Mouse (Mus musculus) midbrain, embryonic 14.5 days (tissue): ENCODE measurements around the gene Rufy1. TPM values are rescaled to one million over a fixed set of nuclear protein-coding genes. Genes with fewer than 3 reads are reported as not detected.
"Not testable (repeated sequence)": the region's sequence is repeated elsewhere in the genome, so short reads cannot be mapped to it uniquely, and the experiment has no call there.

Experiments
- ATAC-seq: fragments of 200-750 bp; cut with Nextera tagmentation; 2 replicates; pipeline ENCODE4 v1.8.0; 2017; ENCODE audit warnings: moderate number of reproducible peaks, moderate library complexity; ENCODE audit not compliant: low FRiP score, low TSS enrichment
- DNase-seq: peaks from one replicate; pipeline ENCODE4 v3.0.0-alpha.2; 2015
- H3K27ac ChIP-seq: fragments of 300-500 bp; sonication (generic); replicated peaks from 2 replicates; pipeline ENCODE4 v1.5.1; 2014; ENCODE audit warnings: mild to moderate bottlenecking, low read depth, low read length, moderate library complexity
- H3K27me3 ChIP-seq: fragments of 300-500 bp; sonication (generic); 2 replicates; pipeline ENCODE4 v1.6.1; 2014; ENCODE audit warnings: low read length, control low read depth, mixed read lengths; ENCODE audit not compliant: control insufficient read depth, insufficient read depth
- H3K36me3 ChIP-seq: fragments of 300-500 bp; sonication (generic); 2 replicates; pipeline ENCODE4 v1.6.1; 2014; ENCODE audit warnings: low read length, control low read depth; ENCODE audit not compliant: control insufficient read depth, insufficient read depth
- H3K4me1 ChIP-seq: fragments of 300-500 bp; sonication (generic); 2 replicates; pipeline ENCODE4 v1.6.1; 2014; ENCODE audit warnings: mild to moderate bottlenecking, antibody characterized with exemption, low read length, control low read depth; ENCODE audit not compliant: control insufficient read depth, insufficient read depth
- H3K4me2 ChIP-seq: fragments of 300-500 bp; sonication (generic); 2 replicates; pipeline ENCODE4 v1.6.1; 2014; ENCODE audit warnings: mild to moderate bottlenecking, low read length, moderate library complexity
- H3K4me3 ChIP-seq: fragments of 300-500 bp; sonication (generic); replicated peaks from 2 replicates; pipeline ENCODE4 v1.5.1; 2014; ENCODE audit warnings: low read depth, low read length
- H3K9ac ChIP-seq: fragments of 300-500 bp; sonication (generic); replicated peaks from 2 replicates; pipeline ENCODE4 v1.6.1; 2014; ENCODE audit warnings: mild to moderate bottlenecking, low read length, moderate library complexity
- H3K9me3 ChIP-seq: fragments of 300-500 bp; sonication (generic); 2 replicates; pipeline ENCODE4 v1.6.1; 2016; ENCODE audit warnings: low read length, control low read depth, mixed read lengths; ENCODE audit not compliant: control insufficient read depth
- WGBS: fragments of 180-500 bp; shearing (Covaris S2); extraction: QIAGEN DNeasy Blood & Tissue Kit; methylation state at CpG from one replicate; pipeline ENCODE4 v1.1.7; 2014; 5-methylcytosine and 5-hydroxymethylcytosine counted together
- polyA plus RNA-seq: library from polyadenylated mRNA; unstranded; fragments of >200 nt; fragmentation: Nextera tagmentation; extraction: Ambion mirVana; gene quantifications from 2 replicates; pipeline ENCODE4 v1.2.1, GENCODE M21; 2014

The Rufy1 gene
- polyA plus RNA-seq, 1 experiment from 2014 or later, result 31.6 TPM

DNA sequence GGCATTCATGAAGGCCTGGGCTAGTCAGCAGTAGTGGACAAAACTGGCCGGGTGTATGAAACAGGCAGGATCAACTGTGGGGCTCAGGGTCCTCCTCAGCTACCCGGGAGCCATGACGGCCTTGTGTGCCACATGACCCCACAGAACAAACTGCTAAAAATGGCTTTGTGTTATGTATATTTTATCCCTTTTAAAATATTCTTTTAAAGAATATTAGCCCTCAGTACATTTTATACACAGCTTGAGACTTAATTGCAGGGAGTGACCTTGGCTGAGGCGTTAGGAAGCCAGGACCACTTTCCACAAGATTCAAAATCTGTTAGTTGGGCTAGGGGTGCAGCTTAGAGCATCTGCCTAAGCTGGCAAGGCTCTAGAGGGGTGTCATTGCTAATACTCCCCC is 60.0 kb downstream of the Rufy1 start:
- H3K4me2 ChIP-seq, result peak overlapping the region; percentile 57
- ATAC-seq (peak; percentile 46; the same call in 1 of the 2 replicates), DNase-seq (peak; percentile 53)
- peak overlapping the region; percentile 88 for H3K27ac ChIP-seq
- WGBS, result 55% methylated on average over 4 of the region's 4 CpGs
- no peaks in the 10 kb centered on the region for H3K27me3 ChIP-seq
- peak overlapping the region; percentile 35; the same call in 1 of the 2 replicates for H3K4me3 ChIP-seq
- H3K36me3 ChIP-seq, result no peaks in the 10 kb centered on the region
- no peaks in the 10 kb centered on the region for H3K9me3 ChIP-seq
- H3K9ac ChIP-seq, result peak overlapping the region; percentile 63; the same call in 1 of the 2 replicates
- peaks cover 9% of the 10 kb centered on the region for H3K4me1 ChIP-seq

DNA sequence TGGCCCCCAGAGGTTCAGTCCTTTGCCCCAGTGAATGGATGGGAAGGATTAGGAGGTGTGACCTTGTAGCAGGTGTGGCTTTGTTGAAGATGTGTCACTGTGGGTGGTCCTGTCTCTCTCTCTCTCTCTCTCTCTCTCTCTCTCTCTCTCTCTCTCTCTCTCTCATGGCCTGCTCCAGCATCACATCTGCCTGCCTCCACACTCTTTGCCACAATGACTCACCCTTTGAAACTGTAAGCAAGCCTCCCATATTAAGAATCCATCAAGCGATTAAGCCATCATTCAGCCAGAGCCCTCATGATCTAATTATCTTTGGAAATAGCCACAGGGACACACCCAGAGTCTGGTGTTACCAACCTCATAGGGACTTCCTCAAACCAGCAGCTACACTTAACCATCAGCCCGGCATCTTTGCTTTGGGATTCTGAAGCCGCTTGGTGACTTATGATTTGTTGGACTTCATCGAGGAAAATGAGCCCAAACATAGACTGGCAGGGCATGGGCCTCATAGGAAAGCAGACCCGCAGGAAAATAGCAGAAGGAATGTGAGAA is 61.5 kb downstream of the Rufy1 start:
- DNase-seq (no peak), ATAC-seq (no peak)
- Histone ChIP-seq H3K36me3 (no peaks in the 10 kb centered on the region), H3K4me2 (no peak overlapping the region), H3K9ac (no peak overlapping the region), H3K4me3 (no peak overlapping the region), H3K27ac (no peak overlapping the region), H3K9me3 (no peaks in the 10 kb centered on the region), H3K4me1 (peaks cover 6% of the 10 kb centered on the region; the same call in 1 of the 2 replicates), H3K27me3 (no peaks in the 10 kb centered on the region)
- WGBS, result 90% methylated on average over 5 of the region's 5 CpGs

GRCm38 (mm10) chr11:50367531-50367930 is 63.4 kb downstream of the Rufy1 start:
- DNase-seq (no peak), ATAC-seq (no peak)
- H3K4me3 ChIP-seq, result no peak overlapping the region
- no peak overlapping the region for H3K9ac ChIP-seq
- no peaks in the 10 kb centered on the region for H3K27me3 ChIP-seq
- H3K27ac ChIP-seq, result no peak overlapping the region
- H3K9me3 ChIP-seq, result no peaks in the 10 kb centered on the region
- no peak overlapping the region for H3K4me2 ChIP-seq
- H3K4me1 ChIP-seq, result peaks cover 6% of the 10 kb centered on the region; the same call in 1 of the 2 replicates
- no peaks in the 10 kb centered on the region for H3K36me3 ChIP-seq
- 94% methylated on average over 9 of the region's 9 CpGs for WGBS

GRCm38 (mm10) chr11:50365322-50365721 is 65.6 kb downstream of the Rufy1 start:
- ATAC-seq (no peak), DNase-seq (no peak)
- H3K4me1 ChIP-seq, result no peaks in the 10 kb centered on the region
- no peaks in the 10 kb centered on the region for H3K9me3 ChIP-seq
- no peak overlapping the region for H3K9ac ChIP-seq
- H3K4me2 ChIP-seq, result no peak overlapping the region
- H3K27ac ChIP-seq, result no peak overlapping the region
- H3K4me3 ChIP-seq, result no peak overlapping the region
- H3K36me3 ChIP-seq, result no peaks in the 10 kb centered on the region
- no peaks in the 10 kb centered on the region for H3K27me3 ChIP-seq

- Histone ChIP-seq H3K9me3 (no peaks in the 10 kb centered on the region), H3K4me1 (no peaks in the 10 kb centered on the region), H3K36me3 (no peaks in the 10 kb centered on the region), H3K27me3 (no peaks in the 10 kb centered on the region), H3K4me3 (no peak overlapping the region), H3K9ac (no peak overlapping the region), H3K27ac (no peak overlapping the region), H3K4me2 (no peak overlapping the region)
- ATAC-seq (no peak; the same call in 1 of the 2 replicates), DNase-seq (peak; percentile 90)
- WGBS, result 8% methylated on average over 4 of the region's 4 CpGs
These were observed 66.4 kb downstream of the Rufy1 start for GRCm38 (mm10) chr11:50364548-50364947.

GRCm38 (mm10) chr11:50361282-50361681 is 69.6 kb downstream of the Rufy1 start:
- not testable (repeated sequence) for ATAC-seq, H3K27me3 ChIP-seq, DNase-seq, H3K4me3 ChIP-seq, H3K4me1 ChIP-seq, H3K4me2 ChIP-seq, H3K9me3 ChIP-seq, H3K9ac ChIP-seq, H3K27ac ChIP-seq, H3K36me3 ChIP-seq
- WGBS, result 82% methylated on average over 1 of the region's 1 CpGs

DNA sequence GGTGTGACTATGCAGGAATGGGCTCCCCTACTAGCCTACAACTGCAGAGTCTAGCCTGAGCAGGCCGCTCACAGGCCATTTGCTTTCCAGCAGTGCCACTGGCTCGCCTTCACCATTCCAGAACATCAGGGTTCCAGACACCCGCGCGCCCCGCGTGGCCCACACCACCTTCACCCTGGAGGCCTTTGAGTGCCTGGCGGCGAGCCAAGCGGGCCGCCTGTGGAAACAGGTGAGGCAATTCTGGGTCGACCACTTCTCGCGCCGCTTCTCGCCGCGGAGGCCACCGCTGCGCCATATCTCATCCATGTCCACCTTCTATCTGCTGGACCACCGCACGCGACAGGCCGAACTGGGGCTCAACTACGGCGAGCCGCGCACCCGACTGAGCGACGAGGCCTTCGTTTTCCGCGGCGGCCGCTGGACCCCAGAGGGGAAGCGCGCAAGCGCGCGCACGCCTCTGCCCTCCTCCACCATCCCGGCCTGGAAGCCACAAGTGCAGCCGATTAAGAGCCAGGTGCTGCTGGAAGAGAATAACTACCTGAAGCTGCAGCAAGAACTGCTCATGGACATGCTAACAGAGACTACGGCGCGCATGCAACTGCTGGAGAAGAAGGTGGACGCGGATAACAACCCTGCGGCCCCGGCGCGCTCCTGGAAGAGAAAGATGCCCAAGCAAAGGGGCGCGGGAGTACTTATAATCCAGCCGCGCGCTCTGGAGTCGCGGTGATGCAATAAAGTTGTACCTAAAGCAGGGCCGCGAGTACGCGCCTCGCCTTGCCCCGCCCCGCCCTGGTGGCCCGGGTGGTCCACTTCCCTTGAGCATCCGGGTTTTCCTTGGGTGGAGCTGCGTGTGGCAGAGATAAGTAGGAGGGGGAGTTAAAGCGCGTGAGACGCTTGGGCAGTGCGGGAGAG is 71.7 kb downstream of the Rufy1 start:
- Histone ChIP-seq H3K4me2 (peak overlapping the region; percentile 78), H3K4me3 (peak overlapping the region; percentile 50), H3K36me3 (no peaks in the 10 kb centered on the region), H3K4me1 (no peaks in the 10 kb centered on the region), H3K27ac (peak overlapping the region; percentile 64), H3K9me3 (no peaks in the 10 kb centered on the region), H3K9ac (peak overlapping the region; percentile 60), H3K27me3 (no peaks in the 10 kb centered on the region)
- DNase-seq (peak; percentile 75), ATAC-seq (peak; percentile 58; the same call in 1 of the 2 replicates)
- 2% methylated on average over 74 of the region's 74 CpGs for WGBS

- H3K9ac ChIP-seq, result no peak overlapping the region
- H3K27ac ChIP-seq, result no peak overlapping the region
- H3K4me1 ChIP-seq, result no peaks in the 10 kb centered on the region
- H3K9me3 ChIP-seq, result no peaks in the 10 kb centered on the region
- H3K4me2 ChIP-seq, result no peak overlapping the region
- no peaks in the 10 kb centered on the region for H3K36me3 ChIP-seq
- no peaks in the 10 kb centered on the region for H3K27me3 ChIP-seq
- no peak overlapping the region for H3K4me3 ChIP-seq
- ATAC-seq (no peak), DNase-seq (no peak)
- 80% methylated on average over 1 of the region's 1 CpGs for WGBS
These were observed 75.5 kb downstream of the Rufy1 start for GRCm38 (mm10) chr11:50355395-50355794.
